Mouse (Mus musculus): ENCODE measurements at regions not wholly inside any gene's neighbourhood (a gene's known extent, or its start where the extent isn't known, plus 50 kb on each side); places are given as distances from the start of the nearest gene placed in this dataset.

DNA sequence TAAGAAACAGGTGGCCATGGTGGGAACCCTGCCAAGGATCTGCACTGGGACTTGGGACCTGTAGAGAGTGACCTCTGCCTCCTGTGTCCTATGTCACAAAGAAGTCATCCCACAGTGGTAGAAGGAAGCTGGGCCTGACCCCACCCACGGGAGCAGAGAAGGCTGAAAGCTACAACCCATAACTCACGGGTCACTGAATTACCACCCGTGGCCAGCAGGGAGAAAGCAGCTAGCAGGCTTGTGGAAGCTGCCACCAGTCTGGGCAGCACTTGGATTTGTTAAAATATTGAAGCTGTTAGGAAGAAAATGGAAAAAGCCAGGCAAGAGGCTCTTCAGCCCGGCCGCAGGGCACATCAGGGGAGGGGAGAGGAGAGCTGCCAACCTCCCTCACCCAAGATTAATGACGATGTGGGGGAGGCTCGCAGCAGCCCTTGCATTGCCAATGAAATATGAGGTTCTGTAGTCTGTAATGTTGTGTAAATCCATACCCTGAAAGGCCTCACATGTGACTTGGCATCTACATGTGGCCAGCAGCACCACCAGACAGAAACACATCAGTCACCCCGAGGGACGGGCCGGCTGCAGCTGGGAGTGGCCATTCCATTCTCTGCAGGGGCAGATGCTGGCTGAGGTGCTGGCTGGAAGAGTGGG lies 94.5 kb downstream of the Olfm1 start:
- Histone ChIP-seq H3K9me3 (ENCODE audit: control insufficient read depth, low read length) (no peaks in the 10 kb centered on the region), H3K4me1 (replicated peaks; ENCODE audit: control insufficient read depth, insufficient read depth, low read length) (no peaks in the 10 kb centered on the region), H3K27me3 (ENCODE audit: control insufficient read depth, insufficient read depth, low read depth, low read length) (no peaks in the 10 kb centered on the region), H3K9ac (ENCODE audit: low read length) (no peak overlapping the region), H3K27ac (ENCODE audit: low read length) (no peak overlapping the region), H3K36me3 (ENCODE audit: control insufficient read depth, insufficient read depth, low read length) (no peaks in the 10 kb centered on the region), H3K4me3 (ENCODE audit: low read length) (no peak overlapping the region), H3K4me2 (ENCODE audit: low read depth, low read length) (no peak overlapping the region)
- peak; percentile 38; the same call in 1 of the 2 replicates for ATAC-seq (ENCODE audit: low read depth)
- WGBS = 26% methylated on average over 10 of the region's 10 CpGs

DNA sequence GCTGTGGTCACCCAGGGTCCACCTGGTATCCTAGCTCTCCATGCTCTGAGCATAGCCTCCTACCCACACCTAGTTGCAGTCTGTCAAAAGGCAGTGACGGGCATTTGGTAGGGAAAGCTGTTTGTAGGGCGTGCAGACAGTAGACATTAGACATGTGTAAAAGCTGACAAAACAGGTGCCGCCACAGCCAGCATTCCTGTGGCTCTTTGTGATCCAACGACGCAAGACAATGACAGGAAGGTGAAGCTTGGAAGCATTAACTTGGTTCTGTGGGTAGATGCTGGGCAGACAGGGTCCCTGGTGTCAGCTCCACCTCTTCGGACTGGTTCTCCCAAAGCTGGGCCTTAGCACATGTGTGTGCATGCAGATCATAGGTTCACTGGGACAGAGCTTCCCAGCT lies 96.5 kb downstream of the Olfm1 start:
- Histone ChIP-seq H3K4me3 (ENCODE audit: low read length) (no peak overlapping the region), H3K27ac (ENCODE audit: low read length) (no peak overlapping the region), H3K4me2 (ENCODE audit: low read depth, low read length) (no peak overlapping the region), H3K27me3 (ENCODE audit: control insufficient read depth, insufficient read depth, low read depth, low read length) (no peaks in the 10 kb centered on the region), H3K36me3 (ENCODE audit: control insufficient read depth, insufficient read depth, low read length) (no peaks in the 10 kb centered on the region), H3K9me3 (ENCODE audit: control insufficient read depth, low read length) (no peaks in the 10 kb centered on the region), H3K4me1 (replicated peaks; ENCODE audit: control insufficient read depth, insufficient read depth, low read length) (no peaks in the 10 kb centered on the region), H3K9ac (ENCODE audit: low read length) (no peak overlapping the region)
- no peak for ATAC-seq (ENCODE audit: low read depth)
- 69% methylated on average over 6 of the region's 6 CpGs for WGBS

DNA sequence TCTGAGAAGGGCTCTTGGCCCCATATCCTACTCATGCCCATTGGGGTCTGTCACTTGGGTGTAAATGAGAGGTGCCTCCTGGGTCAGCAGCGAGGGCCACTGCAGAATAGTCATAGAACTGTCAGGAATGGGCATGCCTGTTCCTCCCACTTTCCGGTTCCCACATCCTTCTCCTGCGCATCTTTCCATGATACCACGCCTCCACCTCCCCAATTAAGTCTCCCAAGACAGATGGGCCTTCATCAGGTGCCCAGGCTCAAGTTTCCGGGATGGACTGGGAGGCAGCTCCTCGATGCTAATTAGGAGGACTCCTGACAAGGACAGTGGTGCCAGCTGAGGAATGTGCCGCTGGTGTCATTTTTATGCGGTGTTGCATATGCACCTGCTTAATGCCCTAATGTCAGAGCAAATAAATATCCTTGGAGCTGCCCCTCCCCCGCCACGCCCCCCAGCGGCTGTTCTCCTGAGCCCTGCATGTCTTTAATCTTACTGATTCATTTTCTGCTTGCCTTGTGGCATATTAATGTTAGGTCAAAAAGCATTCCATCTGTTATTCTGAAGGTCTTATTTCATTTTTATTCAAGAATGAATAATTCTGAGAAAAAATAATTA lies 97.2 kb downstream of the Olfm1 start:
- H3K36me3 ChIP-seq (ENCODE audit: control insufficient read depth, insufficient read depth, low read length) = no peaks in the 10 kb centered on the region
- no peak for ATAC-seq (ENCODE audit: low read depth)
- H3K9ac ChIP-seq (ENCODE audit: low read length) = no peak overlapping the region
- no peaks in the 10 kb centered on the region for H3K4me1 ChIP-seq (replicated peaks; ENCODE audit: control insufficient read depth, insufficient read depth, low read length)
- H3K9me3 ChIP-seq (ENCODE audit: control insufficient read depth, low read length) = no peaks in the 10 kb centered on the region
- 59% methylated on average over 11 of the region's 11 CpGs for WGBS
- H3K4me2 ChIP-seq (ENCODE audit: low read depth, low read length) = no peak overlapping the region
- no peak overlapping the region for H3K27ac ChIP-seq (ENCODE audit: low read length)
- H3K27me3 ChIP-seq (ENCODE audit: control insufficient read depth, insufficient read depth, low read depth, low read length) = no peaks in the 10 kb centered on the region
- H3K4me3 ChIP-seq (ENCODE audit: low read length) = no peak overlapping the region

DNA sequence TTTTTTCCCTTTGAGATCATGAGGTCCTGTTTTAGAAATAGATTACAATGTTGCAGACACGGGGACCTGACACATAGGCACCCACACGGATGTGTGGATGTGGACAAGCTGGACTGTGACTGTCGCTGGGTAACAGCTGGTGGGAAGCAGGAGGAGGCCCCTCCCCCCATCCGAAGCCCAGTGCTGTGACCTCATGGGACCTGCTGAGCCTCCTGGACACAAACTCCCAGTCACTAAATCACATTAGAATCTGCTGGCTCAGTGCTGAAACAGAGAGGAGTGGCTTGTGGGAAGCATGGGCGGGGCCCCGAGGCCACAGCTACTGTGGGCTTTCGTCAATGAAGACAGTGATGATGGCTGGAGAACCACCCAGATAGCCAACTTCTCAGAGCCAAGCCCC lies 101.7 kb downstream of the Olfm1 start:
- H3K4me2 ChIP-seq (ENCODE audit: low read depth, low read length) = no peak overlapping the region
- no peaks in the 10 kb centered on the region for H3K27me3 ChIP-seq (ENCODE audit: control insufficient read depth, insufficient read depth, low read depth, low read length)
- ATAC-seq (ENCODE audit: low read depth) = no peak
- 39% methylated on average over 7 of the region's 7 CpGs for WGBS
- H3K4me3 ChIP-seq (ENCODE audit: low read length) = no peak overlapping the region
- H3K27ac ChIP-seq (ENCODE audit: low read length) = no peak overlapping the region
- no peaks in the 10 kb centered on the region for H3K4me1 ChIP-seq (replicated peaks; ENCODE audit: control insufficient read depth, insufficient read depth, low read length)
- H3K9me3 ChIP-seq (ENCODE audit: control insufficient read depth, low read length) = no peaks in the 10 kb centered on the region
- H3K9ac ChIP-seq (ENCODE audit: low read length) = no peak overlapping the region
- H3K36me3 ChIP-seq (ENCODE audit: control insufficient read depth, insufficient read depth, low read length) = no peaks in the 10 kb centered on the region

DNA sequence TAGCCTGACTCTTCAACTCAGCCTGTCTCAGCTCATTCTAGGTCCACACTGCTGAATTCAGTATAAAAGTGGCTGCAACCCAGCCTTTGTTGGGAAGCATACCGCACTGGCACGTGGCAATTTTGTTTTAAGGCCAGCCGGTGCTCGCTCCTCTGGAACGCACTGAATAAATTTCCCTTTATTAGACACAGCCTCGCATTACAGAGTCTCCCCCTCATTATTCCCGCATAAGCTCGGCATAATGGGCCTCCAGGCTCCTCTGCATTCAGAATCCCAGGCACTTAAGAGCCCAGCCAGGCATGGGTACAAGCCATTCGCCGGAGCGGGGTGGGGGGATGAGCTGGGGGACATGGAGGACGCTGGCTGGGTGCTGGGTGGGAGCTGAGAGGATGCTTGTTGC lies 103.4 kb downstream of the Olfm1 start:
- 78% methylated on average over 12 of the region's 12 CpGs for WGBS
- Histone ChIP-seq H3K4me2 (ENCODE audit: low read depth, low read length) (no peak overlapping the region), H3K27ac (ENCODE audit: low read length) (no peak overlapping the region), H3K36me3 (ENCODE audit: control insufficient read depth, insufficient read depth, low read length) (no peaks in the 10 kb centered on the region), H3K9me3 (ENCODE audit: control insufficient read depth, low read length) (no peaks in the 10 kb centered on the region), H3K27me3 (ENCODE audit: control insufficient read depth, insufficient read depth, low read depth, low read length) (no peaks in the 10 kb centered on the region), H3K9ac (ENCODE audit: low read length) (no peak overlapping the region), H3K4me3 (ENCODE audit: low read length) (no peak overlapping the region), H3K4me1 (replicated peaks; ENCODE audit: control insufficient read depth, insufficient read depth, low read length) (no peaks in the 10 kb centered on the region)
- ATAC-seq (ENCODE audit: low read depth) = no peak

DNA sequence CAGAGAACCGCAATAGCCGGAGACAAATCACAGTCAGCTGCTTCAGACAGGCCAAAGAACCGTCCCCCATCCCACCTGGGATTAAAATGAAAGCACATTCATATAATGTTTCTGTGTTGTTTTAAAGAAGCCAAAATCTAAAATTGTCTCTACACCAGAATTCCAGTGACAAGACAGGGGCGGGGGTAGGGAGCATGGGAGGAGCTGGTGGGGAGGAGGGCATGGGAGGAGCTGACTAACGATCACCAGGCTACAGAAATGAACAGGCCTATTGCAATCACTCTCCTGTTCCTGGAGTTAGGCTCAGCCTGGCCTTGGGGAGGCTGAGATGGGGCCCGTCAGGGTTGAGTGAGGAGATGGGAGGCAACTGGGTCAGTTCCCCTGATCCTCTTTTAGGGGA lies 105.9 kb downstream of the Olfm1 start:
- no peak for ATAC-seq (ENCODE audit: low read depth)
- WGBS = 55% methylated on average over 6 of the region's 6 CpGs
- H3K9me3 ChIP-seq (ENCODE audit: control insufficient read depth, low read length) = no peaks in the 10 kb centered on the region

DNA sequence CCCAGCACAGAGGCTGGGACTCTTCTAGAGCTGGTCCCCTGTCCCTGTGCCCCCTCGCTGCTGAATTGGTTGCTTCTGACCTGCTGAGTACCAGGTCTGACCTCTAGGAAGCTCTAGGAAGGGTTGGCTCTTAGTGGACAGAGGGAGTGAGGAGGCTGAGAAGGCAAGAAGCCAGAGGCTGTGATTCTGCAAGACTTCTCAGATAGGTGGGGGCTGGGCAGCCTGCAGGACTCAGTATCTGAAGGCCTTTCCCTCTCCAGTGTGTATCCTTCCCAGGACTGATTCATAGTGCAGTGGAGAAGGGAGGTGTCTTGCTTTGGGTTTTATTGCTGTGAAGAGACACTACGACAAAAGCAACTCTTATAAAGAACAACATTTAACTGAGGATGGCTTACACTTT lies 106.6 kb downstream of the Olfm1 start:
- H3K27ac ChIP-seq (ENCODE audit: low read length) = no peak overlapping the region
- H3K4me1 ChIP-seq (replicated peaks; ENCODE audit: control insufficient read depth, insufficient read depth, low read length) = no peaks in the 10 kb centered on the region
- H3K4me3 ChIP-seq (ENCODE audit: low read length) = no peak overlapping the region
- no peaks in the 10 kb centered on the region for H3K9me3 ChIP-seq (ENCODE audit: control insufficient read depth, low read length)
- no peak overlapping the region for H3K4me2 ChIP-seq (ENCODE audit: low read depth, low read length)
- H3K27me3 ChIP-seq (ENCODE audit: control insufficient read depth, insufficient read depth, low read depth, low read length) = no peaks in the 10 kb centered on the region
- ATAC-seq (ENCODE audit: low read depth) = no peak
- WGBS = 75% methylated on average over 2 of the region's 2 CpGs
- H3K36me3 ChIP-seq (ENCODE audit: control insufficient read depth, insufficient read depth, low read length) = no peaks in the 10 kb centered on the region
- no peak overlapping the region for H3K9ac ChIP-seq (ENCODE audit: low read length)

More for the DNA sequence above, 105.9 kb downstream of the Olfm1 start:
- no peak overlapping the region for H3K4me2 ChIP-seq (ENCODE audit: low read depth, low read length)
- H3K4me3 ChIP-seq (ENCODE audit: low read length) = no peak overlapping the region
- H3K36me3 ChIP-seq (ENCODE audit: control insufficient read depth, insufficient read depth, low read length) = no peaks in the 10 kb centered on the region
- no peaks in the 10 kb centered on the region for H3K27me3 ChIP-seq (ENCODE audit: control insufficient read depth, insufficient read depth, low read depth, low read length)
- H3K27ac ChIP-seq (ENCODE audit: low read length) = no peak overlapping the region
- H3K9ac ChIP-seq (ENCODE audit: low read length) = no peak overlapping the region
- no peaks in the 10 kb centered on the region for H3K4me1 ChIP-seq (replicated peaks; ENCODE audit: control insufficient read depth, insufficient read depth, low read length)

DNA sequence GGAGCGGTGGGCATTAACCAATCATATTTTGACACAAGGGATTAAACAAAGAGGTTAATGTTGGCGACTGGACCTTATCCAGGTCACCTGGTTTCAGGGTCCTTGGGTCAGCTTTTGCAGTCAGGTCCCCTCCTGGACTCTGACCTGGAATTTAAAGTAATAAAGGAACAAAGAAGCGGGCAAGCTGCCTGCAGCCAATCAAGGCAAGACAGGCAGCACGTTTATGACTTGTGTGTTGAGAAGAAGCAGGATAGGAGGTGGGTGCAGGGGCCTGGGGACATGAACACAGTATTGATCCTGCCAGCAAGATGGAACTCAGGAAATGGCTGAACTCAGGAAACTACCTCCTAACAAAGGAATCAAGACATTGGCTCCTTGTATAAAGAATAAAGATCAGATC lies 108.5 kb downstream of the Olfm1 start:
- no peaks in the 10 kb centered on the region for H3K9me3 ChIP-seq (ENCODE audit: control insufficient read depth, low read length)
- H3K27ac ChIP-seq (ENCODE audit: low read length) = no peak overlapping the region
- no peaks in the 10 kb centered on the region for H3K4me1 ChIP-seq (replicated peaks; ENCODE audit: control insufficient read depth, insufficient read depth, low read length)
- H3K9ac ChIP-seq (ENCODE audit: low read length) = no peak overlapping the region
- H3K36me3 ChIP-seq (ENCODE audit: control insufficient read depth, insufficient read depth, low read length) = no peaks in the 10 kb centered on the region
- H3K4me3 ChIP-seq (ENCODE audit: low read length) = no peak overlapping the region
- H3K27me3 ChIP-seq (ENCODE audit: control insufficient read depth, insufficient read depth, low read depth, low read length) = no peaks in the 10 kb centered on the region
- ATAC-seq (ENCODE audit: low read depth) = no peak
- H3K4me2 ChIP-seq (ENCODE audit: low read depth, low read length) = no peak overlapping the region
- WGBS = 62% methylated on average over 4 of the region's 4 CpGs

DNA sequence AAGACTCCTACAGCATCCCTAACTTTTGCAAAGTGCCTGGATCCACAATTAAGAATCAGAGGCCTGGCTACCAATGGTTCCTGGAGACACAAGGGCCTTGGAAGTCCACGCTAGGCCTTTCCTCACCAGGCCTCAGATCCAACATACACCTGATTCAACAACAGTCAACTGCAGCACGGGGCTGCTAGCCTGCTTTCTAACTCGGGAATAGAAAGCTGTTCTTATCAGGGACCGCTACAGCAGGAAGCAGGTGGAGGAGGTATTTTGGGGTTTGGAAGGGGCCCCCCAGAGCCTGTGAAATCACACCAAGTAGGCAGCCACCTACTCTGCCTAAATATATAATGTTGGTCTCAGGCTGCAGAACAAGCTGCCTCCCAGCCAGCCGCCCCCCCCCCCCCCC lies 111.1 kb downstream of the Olfm1 start:
- Histone ChIP-seq H3K27me3 (ENCODE audit: control insufficient read depth, insufficient read depth, low read depth, low read length) (no peaks in the 10 kb centered on the region), H3K27ac (ENCODE audit: low read length) (no peak overlapping the region), H3K9ac (ENCODE audit: low read length) (no peak overlapping the region), H3K36me3 (ENCODE audit: control insufficient read depth, insufficient read depth, low read length) (no peaks in the 10 kb centered on the region), H3K4me1 (replicated peaks; ENCODE audit: control insufficient read depth, insufficient read depth, low read length) (no peaks in the 10 kb centered on the region), H3K4me3 (ENCODE audit: low read length) (no peak overlapping the region), H3K9me3 (ENCODE audit: control insufficient read depth, low read length) (no peaks in the 10 kb centered on the region), H3K4me2 (ENCODE audit: low read depth, low read length) (no peak overlapping the region)
- no peak for ATAC-seq (ENCODE audit: low read depth)
- WGBS = 73% methylated on average over 5 of the region's 5 CpGs

Measured in lung, embryonic 16.5 days (tissue).